Mouse (Mus musculus) liver, embryonic 14.5 days (tissue): Measurements from ENCODE around the gene AI467606.
A peak's percentile ranks its signal among the peaks of the same experiment; 100 is the strongest.

Experiments
- CTCF ChIP-seq: IDR thresholded peaks from 2 replicates; pipeline ENCODE4 v1.5.1; 2016; ENCODE audit warnings: antibody characterized with exemption, low read depth, control low read depth
- EP300 ChIP-seq: IDR thresholded peaks from 2 replicates; pipeline ENCODE4 v1.6.1; 2016; ENCODE audit warnings: antibody characterized with exemption, low read depth

DNA sequence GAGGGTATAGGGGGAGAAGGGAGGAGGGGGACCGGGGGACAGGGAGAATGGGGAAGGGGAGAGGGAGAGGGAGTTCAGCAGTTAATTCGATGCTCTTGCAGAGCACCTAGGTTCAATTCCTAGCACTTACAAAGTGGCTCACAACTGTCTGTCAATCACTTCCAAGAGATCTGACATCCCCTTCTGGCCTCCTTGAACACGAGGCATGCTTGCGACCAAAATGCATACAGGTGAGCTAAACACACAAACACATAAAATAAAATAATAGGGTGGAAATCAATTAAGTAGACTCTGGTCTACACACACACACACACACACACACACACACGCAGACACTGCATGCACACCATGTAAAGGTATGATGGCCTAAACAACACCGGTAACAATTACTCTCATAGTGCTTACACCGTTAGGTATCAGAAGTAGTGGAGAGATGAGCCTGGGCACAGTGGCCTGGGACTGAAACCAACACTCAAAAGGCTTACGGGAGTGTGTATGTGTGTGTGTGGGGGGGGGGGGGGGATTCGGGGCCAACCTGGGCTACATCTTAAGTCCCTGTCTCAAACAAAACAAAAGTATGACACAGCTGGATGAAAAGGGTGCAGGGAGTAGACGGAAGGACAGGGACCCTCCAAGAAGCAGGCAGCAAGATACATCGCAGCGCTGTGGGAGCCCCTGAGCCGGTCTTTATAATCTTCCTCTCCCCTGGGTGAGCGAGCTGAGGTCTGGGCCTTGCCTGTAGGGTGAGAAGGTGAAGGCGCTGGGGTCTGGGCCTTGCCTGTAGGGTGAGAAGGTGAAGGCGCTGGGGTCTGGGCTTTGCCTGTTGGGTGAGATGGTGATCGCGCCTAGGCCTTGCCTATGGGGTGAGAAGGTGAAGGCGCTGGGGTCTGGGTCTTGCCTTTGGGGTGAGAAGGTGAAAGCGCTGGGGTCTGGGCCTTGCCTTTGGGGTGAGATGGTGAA, 725 bp upstream of the AI467606 start:
- peak; percentile 4; the same call in 1 of the 2 replicates for TF ChIP-seq CTCF
- no peak for TF ChIP-seq EP300
